Mouse (Mus musculus) limb, embryonic 14.5 days (tissue): Measurements from ENCODE around the gene Mlip. TPM values are rescaled to one million over a fixed set of nuclear protein-coding genes. Genes with fewer than 3 reads are reported as not detected.
A peak's percentile ranks its signal among the peaks of the same experiment; 100 is the strongest.

Experiments used
- ATAC-seq: fragments of 200-750 bp; cut with Nextera tagmentation; 2 replicates; pipeline ENCODE4 v1.8.0; 2017; ENCODE audit warnings: low read depth, moderate number of reproducible peaks, moderate TSS enrichment; ENCODE audit not compliant: low FRiP score
- DNase-seq: peaks from one replicate; pipeline ENCODE4 v3.0.0-alpha.2; 2015; ENCODE audit warnings: low spot score
- H3K27ac ChIP-seq: fragments of 300-500 bp; sonication (generic); replicated peaks from 2 replicates; pipeline ENCODE4 v1.5.1; 2014; ENCODE audit warnings: low read depth, mild to moderate bottlenecking, low read length, moderate library complexity, mixed read lengths
- H3K27me3 ChIP-seq: fragments of 300-500 bp; sonication (generic); 2 replicates; pipeline ENCODE4 v1.6.1; 2014; ENCODE audit warnings: low read length, mixed read lengths; ENCODE audit not compliant: control insufficient read depth, insufficient read depth
- H3K36me3 ChIP-seq: fragments of 300-500 bp; sonication (generic); 2 replicates; pipeline ENCODE4 v1.6.1; 2014; ENCODE audit warnings: mild to moderate bottlenecking, low read length, moderate library complexity, mixed read lengths; ENCODE audit not compliant: control insufficient read depth, insufficient read depth
- H3K4me1 ChIP-seq: fragments of 300-500 bp; sonication (generic); 2 replicates; pipeline ENCODE4 v1.6.1; 2014; ENCODE audit warnings: antibody characterized with exemption, low read length, mixed read lengths; ENCODE audit not compliant: control insufficient read depth, insufficient read depth
- H3K4me2 ChIP-seq: fragments of 300-500 bp; sonication (generic); replicated peaks from 2 replicates; pipeline ENCODE4 v1.6.1; 2014; ENCODE audit warnings: low read depth, mild to moderate bottlenecking, low read length, moderate library complexity; ENCODE audit not compliant: severe bottlenecking
- H3K4me3 ChIP-seq: fragments of 300-500 bp; sonication (generic); replicated peaks from 2 replicates; pipeline ENCODE4 v1.5.1; 2014; ENCODE audit warnings: low read length
- H3K9ac ChIP-seq: fragments of 300-500 bp; sonication (generic); 2 replicates; pipeline ENCODE4 v1.6.1; 2014; ENCODE audit warnings: mild to moderate bottlenecking, low read depth, low read length, moderate library complexity; ENCODE audit not compliant: severe bottlenecking
- H3K9me3 ChIP-seq: fragments of 300-500 bp; sonication (generic); 2 replicates; pipeline ENCODE4 v1.6.1; 2016; ENCODE audit warnings: low read length; ENCODE audit not compliant: control insufficient read depth
- POLR2A ChIP-seq: fragments of 200-500 bp; IDR thresholded peaks from 2 replicates; pipeline ENCODE4 v1.8.0; 2012; ENCODE audit warnings: inconsistent platforms, mild to moderate bottlenecking, moderate library complexity, borderline replicate concordance; ENCODE audit not compliant: insufficient read depth, insufficient read length; ENCODE audit errors: extremely low read depth
- WGBS: fragments of 180-500 bp; shearing (Covaris S2); extraction: QIAGEN DNeasy Blood & Tissue Kit; methylation state at CpG from one replicate; pipeline ENCODE4 v1.1.7; 2014; 5-methylcytosine and 5-hydroxymethylcytosine counted together
- polyA plus RNA-seq, 2 experiments: library from polyadenylated mRNA; depleted of rRNA in 1 of 2; stranded (reverse) in 1 of 2; unstranded in 1 of 2; fragments of >200 nt; fragmentation: Nextera tagmentation in 1 of 2; extraction: Ambion mirVana in 1 of 2; gene quantifications; 2 replicates each; pipeline versions ENCODE4 v1.2.1 to v1.2.3; 2012 to 2014

Mlip gene
- polyA plus RNA-seq, 2 experiments: 0.80 to 1.6 TPM

DNA sequence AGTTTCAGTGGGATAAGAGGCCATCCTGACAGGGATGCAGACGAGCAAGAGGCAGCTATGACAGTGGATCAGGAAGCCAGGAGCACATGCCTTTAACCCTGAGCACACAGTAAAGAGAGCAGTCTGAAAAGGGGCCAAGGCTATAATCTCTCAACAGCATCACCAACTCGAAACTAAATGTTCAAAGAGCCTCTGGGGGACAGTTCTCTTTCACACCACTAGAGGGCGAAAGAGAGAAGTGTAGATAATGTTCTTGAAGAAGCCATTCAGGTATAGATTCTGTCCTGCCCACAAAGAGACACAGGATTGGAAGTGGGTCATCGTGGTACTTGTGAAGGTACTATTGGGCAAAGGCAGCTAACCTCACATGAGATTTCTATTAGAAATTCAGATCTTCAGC, 1.2 kb upstream of the Mlip start:
- no peaks in the 10 kb centered on the region for H3K9me3 ChIP-seq
- no peak overlapping the region for H3K27ac ChIP-seq
- no peak overlapping the region for H3K4me3 ChIP-seq
- H3K4me1 ChIP-seq: 0 out of 2 replicates have a peak, but pooled peaks cover 2% of the 10 kb centered on the region
- DNase-seq (no peak), ATAC-seq (no peak)
- no peaks in the 10 kb centered on the region for H3K36me3 ChIP-seq
- 79% methylated on average over 4 of the region's 4 CpGs for WGBS
- H3K27me3 ChIP-seq: no peaks in the 10 kb centered on the region
- no peak overlapping the region for H3K9ac ChIP-seq
- H3K4me2 ChIP-seq: no peak overlapping the region
- no peak for TF ChIP-seq POLR2A

DNA sequence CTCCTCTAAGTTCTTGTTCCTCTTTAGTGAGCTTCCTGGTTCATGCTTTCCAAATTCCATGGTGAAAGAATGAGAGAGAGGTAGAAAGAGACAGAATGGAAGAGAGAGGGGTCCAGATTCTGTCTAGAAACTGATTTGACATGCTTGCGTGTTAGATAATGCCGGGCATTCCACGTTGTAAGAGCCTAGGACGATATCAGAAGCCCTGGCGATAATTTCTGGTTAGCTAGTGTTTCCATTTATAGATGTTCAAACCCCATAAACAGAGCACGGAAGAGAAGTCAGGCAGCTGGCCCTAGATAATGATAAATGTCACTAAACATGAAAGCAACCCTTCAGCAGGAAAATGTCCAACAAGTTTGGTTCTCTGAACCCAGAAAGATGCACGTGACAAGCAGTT, 5.1 kb downstream of the Mlip start:
- Histone ChIP-seq H3K4me2 (no peak overlapping the region), H3K27ac (no peak overlapping the region), H3K36me3 (no peaks in the 10 kb centered on the region), H3K27me3 (no peaks in the 10 kb centered on the region), H3K4me1 (0 out of 2 replicates have a peak, but pooled peaks cover 2% of the 10 kb centered on the region), H3K9me3 (no peaks in the 10 kb centered on the region), H3K9ac (no peak overlapping the region), H3K4me3 (no peak overlapping the region)
- 70% methylated on average over 7 of the region's 7 CpGs for WGBS
- DNase-seq: no peak
- no peak for TF ChIP-seq POLR2A
- ATAC-seq: no peak

DNA sequence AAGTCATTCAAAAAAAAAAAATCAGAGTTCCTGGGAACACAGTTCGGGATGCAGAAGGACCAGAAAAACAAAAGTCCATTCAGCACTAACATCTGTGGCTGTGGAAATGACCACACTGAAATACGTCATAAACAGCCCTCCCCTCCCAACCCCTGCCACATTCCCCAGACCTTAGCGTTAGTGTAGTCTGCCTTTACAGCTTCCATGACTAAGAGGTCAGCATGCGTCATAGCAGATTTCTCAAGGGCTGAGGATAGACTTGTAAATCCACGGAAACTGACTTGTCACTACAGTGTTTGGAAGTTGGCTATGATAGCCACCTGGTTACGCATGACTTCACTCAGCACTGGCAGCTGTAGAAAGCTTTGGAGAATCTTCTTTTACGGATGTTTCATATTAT, 8.5 kb downstream of the Mlip start:
- no peaks in the 10 kb centered on the region for H3K9me3 ChIP-seq
- no peaks in the 10 kb centered on the region for H3K36me3 ChIP-seq
- H3K4me2 ChIP-seq: no peak overlapping the region
- ATAC-seq (no peak), DNase-seq (no peak)
- no peak overlapping the region for H3K4me3 ChIP-seq
- H3K27me3 ChIP-seq: no peaks in the 10 kb centered on the region
- H3K4me1 ChIP-seq: no peaks in the 10 kb centered on the region; the same call in 1 of the 2 replicates
- TF ChIP-seq POLR2A: no peak
- WGBS: 46% methylated on average over 7 of the region's 7 CpGs
- H3K27ac ChIP-seq: no peak overlapping the region
- no peak overlapping the region for H3K9ac ChIP-seq

DNA sequence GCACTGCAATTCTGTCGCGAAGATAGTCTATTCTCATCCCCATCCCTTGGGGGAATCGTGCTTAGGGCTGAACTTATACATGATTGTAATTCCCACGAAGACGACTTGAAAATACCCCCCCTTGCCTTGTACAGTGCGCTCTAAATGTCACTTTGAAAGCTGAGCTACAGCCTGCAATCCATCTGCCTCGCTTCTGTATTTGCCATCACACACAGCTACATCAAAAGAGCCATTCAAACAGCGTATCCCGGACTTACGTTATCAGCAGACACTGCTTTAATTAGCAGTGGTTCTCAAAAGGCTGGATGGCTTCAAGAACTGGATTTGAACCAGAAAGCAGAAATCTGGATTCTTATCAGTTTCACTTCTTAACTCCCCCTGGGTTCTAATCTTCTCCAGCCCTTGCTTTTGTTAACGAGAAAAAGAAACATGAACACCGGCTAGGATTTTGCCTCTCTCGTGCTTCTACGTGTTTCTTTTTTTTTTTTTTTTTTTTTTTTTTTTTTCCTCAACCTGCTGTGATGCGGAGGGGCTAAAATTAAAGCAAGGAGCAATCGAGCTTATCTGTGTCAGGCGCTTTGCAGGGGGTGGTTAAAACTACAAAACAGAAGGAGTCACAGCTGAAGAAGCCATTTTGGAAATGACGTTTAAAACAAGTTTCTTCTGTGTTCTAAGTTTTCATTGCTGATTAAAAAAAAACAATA, 12.5 kb downstream of the Mlip start:
- WGBS: 19% methylated on average over 18 of the region's 18 CpGs
- H3K4me3 ChIP-seq: 0 out of 2 replicates have a peak overlapping the region, but pooled peaks have one; percentile 11
- H3K27me3 ChIP-seq: no peaks in the 10 kb centered on the region
- H3K4me2 ChIP-seq: peak overlapping the region; percentile 43
- DNase-seq: peak; percentile 7
- no peak for TF ChIP-seq POLR2A
- no peak for ATAC-seq
- no peak overlapping the region for H3K9ac ChIP-seq
- H3K4me1 ChIP-seq: no peaks in the 10 kb centered on the region; the same call in 1 of the 2 replicates
- H3K36me3 ChIP-seq: no peaks in the 10 kb centered on the region
- H3K9me3 ChIP-seq: no peaks in the 10 kb centered on the region
- no peak overlapping the region for H3K27ac ChIP-seq

DNA sequence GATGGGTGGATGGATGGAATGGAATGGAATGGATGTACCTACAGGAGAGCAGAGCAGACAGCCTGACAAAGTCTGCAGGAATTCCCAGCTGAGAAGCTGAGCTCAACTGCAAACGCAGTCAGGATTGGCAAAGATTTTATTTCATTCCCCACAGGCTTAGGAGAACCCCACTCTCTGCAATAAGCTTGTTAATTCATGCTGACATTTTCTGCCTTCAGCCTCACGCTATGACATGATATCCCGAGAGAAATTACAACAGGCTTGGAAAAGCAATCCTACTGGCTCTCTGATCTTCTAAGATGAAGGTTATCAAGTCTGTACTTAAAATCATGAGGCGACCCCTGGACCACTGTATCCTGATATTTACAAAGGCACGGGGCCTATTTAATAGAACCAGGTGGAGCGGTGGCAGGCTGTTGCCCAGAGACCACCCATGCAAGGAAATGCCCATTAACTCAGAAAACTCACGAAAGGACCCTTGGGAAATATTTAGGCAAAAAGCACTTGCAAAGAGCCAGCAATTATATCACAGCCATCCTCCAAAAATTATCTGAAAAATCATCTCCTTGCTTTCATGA, 13.1 kb downstream of the Mlip start:
- no peaks in the 10 kb centered on the region for H3K27me3 ChIP-seq
- no peaks in the 10 kb centered on the region for H3K9me3 ChIP-seq
- no peak overlapping the region for H3K9ac ChIP-seq
- 13% methylated on average over 7 of the region's 7 CpGs for WGBS
- no peak for TF ChIP-seq POLR2A
- H3K4me2 ChIP-seq: peak overlapping the region; percentile 43
- H3K4me3 ChIP-seq: no peak overlapping the region
- no peak overlapping the region for H3K27ac ChIP-seq
- H3K36me3 ChIP-seq: no peaks in the 10 kb centered on the region
- no peaks in the 10 kb centered on the region; the same call in 1 of the 2 replicates for H3K4me1 ChIP-seq
- DNase-seq (no peak), ATAC-seq (0 out of 2 replicates have a peak, but pooled peaks have one; percentile 34)
